Mouse (Mus musculus): ENCODE data around the gene Map4k3. TPM values are rescaled to one million over a fixed set of nuclear protein-coding genes. Genes with fewer than 3 reads are reported as not detected.

Map4k3 gene
- polyA plus RNA-seq, 1 experiment from 2014 or later: 4.1 TPM

- no peak overlapping the region for H3K27ac ChIP-seq (replicated peaks)
- H3K27me3 ChIP-seq: no peaks in the 10 kb centered on the region
- no peak overlapping the region for H3K4me3 ChIP-seq (replicated peaks)
- WGBS (ENCODE audit: insufficient replicate concordance): 77% methylated on average over 5 of the region's 5 CpGs
- no peak overlapping the region for H3K4me2 ChIP-seq
- H3K36me3 ChIP-seq (replicated peaks): 0 out of 2 replicates have a peak, but pooled peaks cover 5% of the 10 kb centered on the region
- ATAC-seq (ENCODE audit: insufficient read depth): no peak
- H3K4me1 ChIP-seq (replicated peaks): no peaks in the 10 kb centered on the region
- no peaks in the 10 kb centered on the region for H3K9me3 ChIP-seq (replicated peaks)
- no peak overlapping the region for H3K9ac ChIP-seq
These were observed 68.5 kb downstream of the Map4k3 start for GRCm38 (mm10) chr17:80659821-80660220.

- ATAC-seq (ENCODE audit: insufficient read depth): no peak
- 64% methylated on average over 3 of the region's 3 CpGs for WGBS (ENCODE audit: insufficient replicate concordance)
- H3K4me2 ChIP-seq: no peak overlapping the region
These were observed 74.0 kb downstream of the Map4k3 start for GRCm38 (mm10) chr17:80654323-80654722.

GRCm38 (mm10) chr17:80652740-80653139, 75.5 kb downstream of the Map4k3 start:
- no peak for ATAC-seq (ENCODE audit: insufficient read depth)
- H3K36me3 ChIP-seq (replicated peaks): 0 out of 2 replicates have a peak, but pooled peaks cover 7% of the 10 kb centered on the region

More at GRCm38 (mm10) chr17:80654323-80654722, 74.0 kb downstream of the Map4k3 start:
- no peaks in the 10 kb centered on the region for H3K4me1 ChIP-seq (replicated peaks)
- H3K9ac ChIP-seq: no peak overlapping the region
- H3K27ac ChIP-seq (replicated peaks): no peak overlapping the region
- no peak overlapping the region for H3K4me3 ChIP-seq (replicated peaks)
- H3K9me3 ChIP-seq (replicated peaks): no peaks in the 10 kb centered on the region
- 0 out of 2 replicates have a peak, but pooled peaks cover 5% of the 10 kb centered on the region for H3K36me3 ChIP-seq (replicated peaks)
- H3K27me3 ChIP-seq: no peaks in the 10 kb centered on the region

GRCm38 (mm10) chr17:80646843-80647242, 81.4 kb downstream of the Map4k3 start:
- Histone ChIP-seq H3K9me3 (replicated peaks) (no peaks in the 10 kb centered on the region), H3K27me3 (no peaks in the 10 kb centered on the region), H3K4me2 (no peak overlapping the region), H3K36me3 (replicated peaks) (peaks cover 9% of the 10 kb centered on the region; the same call in 1 of the 2 replicates), H3K27ac (replicated peaks) (no peak overlapping the region), H3K4me3 (replicated peaks) (no peak overlapping the region), H3K9ac (no peak overlapping the region), H3K4me1 (replicated peaks) (no peaks in the 10 kb centered on the region)
- WGBS (ENCODE audit: insufficient replicate concordance): 56% methylated on average over 5 of the region's 5 CpGs
- ATAC-seq (ENCODE audit: insufficient read depth): no peak

More at GRCm38 (mm10) chr17:80652740-80653139, 75.5 kb downstream of the Map4k3 start:
- Histone ChIP-seq H3K9ac (no peak overlapping the region), H3K27me3 (no peaks in the 10 kb centered on the region), H3K4me2 (no peak overlapping the region), H3K9me3 (replicated peaks) (no peaks in the 10 kb centered on the region), H3K27ac (replicated peaks) (no peak overlapping the region), H3K4me1 (replicated peaks) (no peaks in the 10 kb centered on the region), H3K4me3 (replicated peaks) (no peak overlapping the region)
- 62% methylated on average over 6 of the region's 6 CpGs for WGBS (ENCODE audit: insufficient replicate concordance)

- no peak overlapping the region for H3K27ac ChIP-seq (replicated peaks)
- WGBS (ENCODE audit: insufficient replicate concordance): 64% methylated on average over 6 of the region's 6 CpGs
- no peak for ATAC-seq (ENCODE audit: insufficient read depth)
These were observed 82.2 kb downstream of the Map4k3 start for GRCm38 (mm10) chr17:80646131-80646530.

GRCm38 (mm10) chr17:80645694-80646034, 82.6 kb downstream of the Map4k3 start:
- Histone ChIP-seq H3K4me3 (replicated peaks) (no peak overlapping the region), H3K36me3 (replicated peaks) (peaks cover 9% of the 10 kb centered on the region; the same call in 1 of the 2 replicates), H3K4me1 (replicated peaks) (no peaks in the 10 kb centered on the region), H3K4me2 (no peak overlapping the region), H3K9me3 (replicated peaks) (no peaks in the 10 kb centered on the region), H3K9ac (no peak overlapping the region), H3K27me3 (no peaks in the 10 kb centered on the region), H3K27ac (replicated peaks) (no peak overlapping the region)
- no peak for ATAC-seq (ENCODE audit: insufficient read depth)
- WGBS (ENCODE audit: insufficient replicate concordance): 80% methylated on average over 8 of the region's 8 CpGs

More at GRCm38 (mm10) chr17:80646131-80646530, 82.2 kb downstream of the Map4k3 start:
- no peaks in the 10 kb centered on the region for H3K4me1 ChIP-seq (replicated peaks)
- H3K4me2 ChIP-seq: no peak overlapping the region
- no peak overlapping the region for H3K9ac ChIP-seq
- H3K36me3 ChIP-seq (replicated peaks): peaks cover 9% of the 10 kb centered on the region; the same call in 1 of the 2 replicates
- H3K9me3 ChIP-seq (replicated peaks): no peaks in the 10 kb centered on the region
- H3K27me3 ChIP-seq: no peaks in the 10 kb centered on the region
- H3K4me3 ChIP-seq (replicated peaks): no peak overlapping the region

- Histone ChIP-seq H3K36me3 (replicated peaks) (peaks cover 9% of the 10 kb centered on the region; the same call in 1 of the 2 replicates), H3K4me1 (replicated peaks) (no peaks in the 10 kb centered on the region), H3K4me3 (replicated peaks) (no peak overlapping the region), H3K9ac (no peak overlapping the region), H3K27me3 (no peaks in the 10 kb centered on the region), H3K27ac (replicated peaks) (no peak overlapping the region), H3K4me2 (no peak overlapping the region), H3K9me3 (replicated peaks) (no peaks in the 10 kb centered on the region)
- 84% methylated on average over 14 of the region's 14 CpGs for WGBS (ENCODE audit: insufficient replicate concordance)
- no peak for ATAC-seq (ENCODE audit: insufficient read depth)
These were observed 83.1 kb downstream of the Map4k3 start for GRCm38 (mm10) chr17:80644983-80645693.

- Histone ChIP-seq H3K4me3 (replicated peaks) (no peak overlapping the region), H3K27ac (replicated peaks) (no peak overlapping the region), H3K9me3 (replicated peaks) (no peaks in the 10 kb centered on the region), H3K9ac (no peak overlapping the region), H3K4me1 (replicated peaks) (no peaks in the 10 kb centered on the region), H3K36me3 (replicated peaks) (peaks cover 9% of the 10 kb centered on the region; the same call in 1 of the 2 replicates), H3K4me2 (no peak overlapping the region), H3K27me3 (no peaks in the 10 kb centered on the region)
- WGBS (ENCODE audit: insufficient replicate concordance): 53% methylated on average over 13 of the region's 13 CpGs
- ATAC-seq (ENCODE audit: insufficient read depth): no peak
These were observed 83.7 kb downstream of the Map4k3 start for GRCm38 (mm10) chr17:80644567-80644966.

- no peak for ATAC-seq (ENCODE audit: insufficient read depth)
- Histone ChIP-seq H3K4me2 (no peak overlapping the region), H3K9ac (no peak overlapping the region), H3K27ac (replicated peaks) (no peak overlapping the region), H3K4me3 (replicated peaks) (no peak overlapping the region), H3K9me3 (replicated peaks) (no peaks in the 10 kb centered on the region), H3K27me3 (no peaks in the 10 kb centered on the region), H3K4me1 (replicated peaks) (no peaks in the 10 kb centered on the region), H3K36me3 (replicated peaks) (0 out of 2 replicates have a peak, but pooled peaks cover 6% of the 10 kb centered on the region)
- WGBS (ENCODE audit: insufficient replicate concordance): 66% methylated on average over 8 of the region's 8 CpGs
These were observed 90.2 kb downstream of the Map4k3 start for GRCm38 (mm10) chr17:80638121-80638520.

GRCm38 (mm10) chr17:80635794-80636193, 92.5 kb downstream of the Map4k3 start:
- ATAC-seq (ENCODE audit: insufficient read depth): no peak
- Histone ChIP-seq H3K4me2 (no peak overlapping the region), H3K9me3 (replicated peaks) (no peaks in the 10 kb centered on the region), H3K36me3 (replicated peaks) (peaks cover 17% of the 10 kb centered on the region; the same call in 1 of the 2 replicates), H3K4me3 (replicated peaks) (no peak overlapping the region), H3K4me1 (replicated peaks) (no peaks in the 10 kb centered on the region), H3K27me3 (no peaks in the 10 kb centered on the region), H3K27ac (replicated peaks) (no peak overlapping the region), H3K9ac (no peak overlapping the region)
- 68% methylated on average over 1 of the region's 1 CpGs for WGBS (ENCODE audit: insufficient replicate concordance)

- H3K36me3 ChIP-seq (replicated peaks): peaks cover 17% of the 10 kb centered on the region; the same call in 1 of the 2 replicates
- H3K4me3 ChIP-seq (replicated peaks): no peak overlapping the region
- H3K27ac ChIP-seq (replicated peaks): no peak overlapping the region
- no peak overlapping the region for H3K9ac ChIP-seq
- H3K9me3 ChIP-seq (replicated peaks): no peaks in the 10 kb centered on the region
- H3K4me1 ChIP-seq (replicated peaks): no peaks in the 10 kb centered on the region
- H3K27me3 ChIP-seq: no peaks in the 10 kb centered on the region
- 74% methylated on average over 5 of the region's 5 CpGs for WGBS (ENCODE audit: insufficient replicate concordance)
- ATAC-seq (ENCODE audit: insufficient read depth): no peak
- no peak overlapping the region for H3K4me2 ChIP-seq
These were observed 95.4 kb downstream of the Map4k3 start for GRCm38 (mm10) chr17:80632846-80633245.

All from liver, embryonic 15.5 days (tissue).